Mouse (Mus musculus) CD4-positive, CD25-positive, alpha-beta regulatory T cell, adult 4 months (primary cell): ENCODE measurements around the gene Tead1. TPM values are rescaled to one million over a fixed set of nuclear protein-coding genes. Genes with fewer than 3 reads are reported as not detected.

Experiments used
- ATAC-seq: one replicate; pipeline ENCODE4 v1.8.0; 2017
- polyA plus RNA-seq, 2 experiments: library from polyadenylated mRNA; unstranded; fragments of 100-300 nt; shearing (Covaris generic); gene quantifications; one replicate each; pipeline ENCODE4 v1.2.1; 2017

Tead1 gene
- polyA plus RNA-seq, 2 experiments from 2014 or later, result 0.03 to 0.61 TPM

GRCm38 (mm10) chr7:112937089-112937488 is 258.0 kb downstream of the Tead1 start:
- no peak for ATAC-seq

GRCm38 (mm10) chr7:112938959-112939358 is 259.8 kb downstream of the Tead1 start:
- ATAC-seq, result no peak

- ATAC-seq, result no peak
Observed at GRCm38 (mm10) chr7:112942567-112942966, 263.4 kb downstream of the Tead1 start.

- ATAC-seq, result no peak
Observed at GRCm38 (mm10) chr7:112943056-112943455, 263.9 kb downstream of the Tead1 start.

GRCm38 (mm10) chr7:112946706-112947105 is 267.6 kb downstream of the Tead1 start:
- no peak for ATAC-seq

GRCm38 (mm10) chr7:112953777-112954291 is 274.7 kb downstream of the Tead1 start, which contains the start of gene Rassf10:
Rassf10 (plus strand) TSS chr7:112953962.
- ATAC-seq, result no peak

- ATAC-seq, result no peak
Observed at GRCm38 (mm10) chr7:112954351-112955102, 275.4 kb downstream of the Tead1 start.

- ATAC-seq, result no peak
Observed at GRCm38 (mm10) chr7:112955103-112955827, 276.1 kb downstream of the Tead1 start.

- ATAC-seq, result no peak
Observed at GRCm38 (mm10) chr7:112955955-112956354, 276.8 kb downstream of the Tead1 start.
